Mouse (Mus musculus) heart, embryonic 11.5 days (tissue): ENCODE measurements around the gene Ly6g5c. TPM values are rescaled to one million over a fixed set of nuclear protein-coding genes. Genes with fewer than 3 reads are reported as not detected.

Source experiments
- ATAC-seq: fragments of 200-750 bp; cut with Nextera tagmentation; replicated peaks from 2 replicates; pipeline ENCODE4 v1.8.0; 2017; ENCODE audit warnings: moderate library complexity; ENCODE audit not compliant: insufficient number of reproducible peaks, low FRiP score, low TSS enrichment
- H3K27ac ChIP-seq: fragments of 300-500 bp; sonication (generic); 2 replicates; pipeline ENCODE4 v1.5.1; 2014; ENCODE audit warnings: mild to moderate bottlenecking, low read depth, low read length
- H3K27me3 ChIP-seq: fragments of 300-500 bp; sonication (generic); 2 replicates; pipeline ENCODE4 v1.6.1; 2014; ENCODE audit warnings: mild to moderate bottlenecking, low read length, mixed read lengths; ENCODE audit not compliant: control insufficient read depth, insufficient read depth
- H3K36me3 ChIP-seq: fragments of 300-500 bp; sonication (generic); 2 replicates; pipeline ENCODE4 v1.6.1; 2014; ENCODE audit warnings: mild to moderate bottlenecking, low read length, moderate library complexity, mixed read lengths; ENCODE audit not compliant: control insufficient read depth, insufficient read depth
- H3K4me1 ChIP-seq: fragments of 300-500 bp; sonication (generic); 2 replicates; pipeline ENCODE4 v1.6.1; 2014; ENCODE audit warnings: low read length; ENCODE audit not compliant: control insufficient read depth, insufficient read depth
- H3K4me2 ChIP-seq: fragments of 300-500 bp; sonication (generic); 2 replicates; pipeline ENCODE4 v1.6.1; 2014; ENCODE audit warnings: mild to moderate bottlenecking, moderate library complexity
- H3K4me3 ChIP-seq: fragments of 300-500 bp; sonication (generic); 2 replicates; pipeline ENCODE4 v1.5.1; 2014; ENCODE audit warnings: low read depth, low read length
- H3K9ac ChIP-seq: fragments of 300-500 bp; sonication (generic); 2 replicates; pipeline ENCODE4 v1.6.1; 2014; ENCODE audit warnings: mild to moderate bottlenecking, low read depth, low read length, moderate library complexity
- H3K9me3 ChIP-seq: fragments of 300-500 bp; sonication (generic); replicated peaks from 2 replicates; pipeline ENCODE4 v1.6.1; 2016; ENCODE audit warnings: low read length; ENCODE audit not compliant: control insufficient read depth
- WGBS: fragments of 180-500 bp; shearing (Covaris S2); extraction: QIAGEN DNeasy Blood & Tissue Kit; methylation state at CpG from one replicate; pipeline ENCODE4 v1.1.7; 2014; ENCODE audit not compliant: insufficient replicate concordance; 5-methylcytosine and 5-hydroxymethylcytosine counted together
- polyA plus RNA-seq: library from polyadenylated mRNA; unstranded; fragments of >200 nt; fragmentation: Nextera tagmentation; extraction: Ambion mirVana; gene quantifications from 2 replicates; pipeline ENCODE4 v1.2.1, GENCODE M21; 2014

The Ly6g5c gene
- polyA plus RNA-seq, 1 experiment from 2014 or later: not detected

DNA sequence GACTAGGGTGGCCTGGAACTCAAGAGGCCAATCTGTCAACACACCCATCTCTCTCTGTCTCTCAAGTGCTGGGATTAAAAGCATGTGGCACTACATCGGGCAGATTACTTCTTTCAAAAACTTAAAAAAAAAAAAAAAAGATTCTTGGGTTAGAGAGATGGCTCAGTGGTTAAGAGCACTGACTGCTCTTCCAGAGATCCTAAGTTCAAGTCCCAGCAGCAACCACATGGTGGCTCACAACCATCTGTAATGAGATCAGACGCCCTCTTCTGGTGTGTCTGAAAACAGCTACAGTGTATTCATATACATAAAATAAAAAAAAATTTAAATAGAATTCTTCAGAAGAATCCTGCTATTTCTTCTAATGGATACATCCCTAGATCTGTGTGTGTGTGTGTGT lies 19.9 kb upstream of the Ly6g5c start:
- no peak for ATAC-seq
- Histone ChIP-seq H3K27me3 (no peaks in the 10 kb centered on the region), H3K27ac (no peak overlapping the region), H3K9ac (no peak overlapping the region), H3K4me3 (no peak overlapping the region), H3K4me1 (peaks cover 9% of the 10 kb centered on the region), H3K9me3 (no peaks in the 10 kb centered on the region), H3K4me2 (no peak overlapping the region), H3K36me3 (peaks cover 13% of the 10 kb centered on the region)
- WGBS: 48% methylated on average over 2 of the region's 2 CpGs

DNA sequence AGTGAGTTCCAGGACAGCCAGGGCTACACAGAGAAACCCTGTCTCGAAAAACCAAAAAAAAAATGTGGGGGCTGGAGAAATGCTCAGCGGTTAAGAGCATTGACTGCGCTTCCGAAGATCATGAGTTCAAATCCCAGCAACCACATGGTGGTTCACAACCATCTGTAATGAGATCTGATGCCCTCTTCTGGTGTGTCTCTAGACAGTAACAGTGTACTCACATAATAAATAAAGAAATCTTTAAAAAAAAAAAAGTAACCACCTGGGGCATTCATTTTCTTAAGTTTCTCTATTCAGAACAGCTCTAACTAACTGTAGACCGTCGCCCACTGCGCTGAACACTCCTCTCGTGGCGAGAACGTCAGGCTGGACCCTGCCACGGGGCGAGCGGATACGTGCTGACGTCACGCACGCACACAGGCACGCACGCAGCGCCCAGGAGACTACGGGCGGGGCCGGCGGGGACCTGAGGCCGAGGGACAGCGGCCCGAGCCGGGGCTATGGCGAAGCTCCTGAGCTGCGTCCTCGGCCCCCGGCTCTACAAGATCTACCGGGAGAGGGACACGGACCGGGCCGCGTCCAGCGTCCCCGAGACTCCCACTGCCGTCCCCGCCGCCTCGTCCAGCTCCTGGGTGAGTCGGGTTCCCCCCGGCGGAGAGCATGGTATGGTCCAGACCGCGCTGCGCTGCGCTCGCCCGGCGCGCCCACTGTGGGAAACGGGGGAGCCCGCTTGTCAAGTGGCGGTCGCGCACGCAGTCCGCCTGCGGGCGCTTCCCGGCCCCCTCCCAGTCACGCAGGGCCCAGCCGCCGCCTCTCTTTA lies 19.0 kb upstream of the Ly6g5c start, which contains the start of gene Abhd16a:
TSS of gene Abhd16a (plus strand) at position 439 of the 820 bp plus-strand sequence.
- no peaks in the 10 kb centered on the region for H3K9me3 ChIP-seq
- peak within 1 kb of the TSS; percentile 97 for H3K9ac ChIP-seq
- no peaks in the 10 kb centered on the region for H3K27me3 ChIP-seq
- H3K36me3 ChIP-seq: peaks cover 13% of the 10 kb centered on the region
- WGBS: 2% methylated on average over 67 of the region's 67 CpGs
- peak within 1 kb of the TSS; percentile 69 for H3K4me3 ChIP-seq
- H3K4me1 ChIP-seq: peaks cover 9% of the 10 kb centered on the region
- peak within 1 kb of the TSS; percentile 84 for H3K4me2 ChIP-seq
- peak within 1 kb of the TSS; percentile 96 for H3K27ac ChIP-seq
- ATAC-seq: peak; percentile 97

DNA sequence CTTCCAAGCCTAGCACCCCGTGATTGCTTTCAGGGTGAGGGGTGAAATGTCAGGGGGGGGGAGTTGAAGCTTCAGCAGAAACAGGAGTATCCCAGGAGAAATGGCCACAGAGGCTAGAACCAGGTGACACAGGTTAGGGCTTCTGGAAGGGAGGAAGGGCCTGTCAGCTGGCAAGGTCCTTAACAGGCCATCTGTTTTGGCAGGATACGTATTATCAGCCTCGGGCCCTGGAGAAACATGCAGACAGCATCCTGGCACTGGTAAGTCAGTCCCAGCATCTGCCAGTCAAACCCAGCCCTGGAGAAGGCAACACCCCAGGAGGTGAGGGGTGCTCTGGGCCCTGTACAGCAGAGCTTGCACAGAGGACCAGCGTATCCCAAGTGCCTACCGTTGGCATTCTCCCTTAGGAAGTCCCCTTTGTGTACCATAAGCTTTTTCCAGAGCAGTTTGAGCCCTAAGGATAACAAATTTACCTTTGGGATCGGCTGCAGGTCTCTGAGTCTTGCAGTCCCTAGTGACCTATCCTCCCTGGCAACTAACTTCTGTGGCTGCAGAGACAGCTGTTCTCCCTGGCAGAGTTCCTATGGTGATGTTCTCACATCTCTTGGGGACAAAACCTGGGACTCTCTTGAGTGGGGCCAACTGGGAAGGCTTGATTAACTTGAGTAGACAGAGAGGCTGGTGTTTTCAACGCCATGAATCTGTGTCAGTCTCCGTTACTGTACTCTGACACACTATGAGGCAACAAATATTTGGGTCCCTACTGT lies 17.7 kb upstream of the Ly6g5c start:
- Histone ChIP-seq H3K27ac (no peak overlapping the region), H3K9ac (peak overlapping the region; percentile 97), H3K36me3 (peaks cover 18% of the 10 kb centered on the region), H3K27me3 (no peaks in the 10 kb centered on the region), H3K9me3 (no peaks in the 10 kb centered on the region), H3K4me3 (peak overlapping the region; percentile 69), H3K4me2 (peak overlapping the region; percentile 84), H3K4me1 (peaks cover 12% of the 10 kb centered on the region)
- no peak for ATAC-seq
- WGBS: 68% methylated on average over 8 of the region's 8 CpGs

DNA sequence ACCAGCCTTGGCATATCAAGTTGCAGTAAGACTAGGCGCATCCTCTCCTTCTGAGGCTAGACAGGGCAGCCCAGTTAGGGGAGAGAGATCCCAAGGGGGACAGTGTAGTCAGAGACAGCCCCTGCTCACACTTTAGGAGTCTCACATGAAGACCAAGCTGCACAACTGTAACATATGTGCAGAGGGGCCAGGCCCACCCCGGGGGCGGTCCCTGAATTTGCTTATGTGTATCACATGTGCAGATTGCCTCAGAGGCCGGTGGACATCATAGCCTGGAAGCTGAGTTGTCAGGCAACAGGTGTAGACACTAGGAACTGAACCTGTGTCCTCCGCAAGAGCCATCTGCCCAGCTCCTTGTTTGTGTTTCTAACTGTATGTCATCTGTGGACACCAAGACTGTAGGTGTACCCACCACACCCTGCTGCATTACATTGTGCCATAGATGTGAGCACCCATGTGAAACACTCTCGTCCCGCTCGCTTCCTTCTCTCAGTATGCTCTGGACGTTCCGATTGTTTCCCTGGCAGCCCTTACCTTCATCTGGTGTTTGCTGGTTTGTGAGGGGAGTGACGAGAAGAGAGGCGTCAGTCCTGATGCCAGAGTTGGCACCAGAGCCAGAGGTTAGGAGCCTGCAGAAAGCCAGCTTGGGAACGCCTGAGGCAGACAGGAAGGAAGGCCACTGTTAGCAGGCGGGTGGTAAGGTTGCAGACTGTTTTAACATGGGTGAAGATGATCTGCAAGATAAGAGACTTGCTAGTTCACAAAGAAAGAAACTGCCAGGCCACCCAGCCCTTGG lies 15.5 kb upstream of the Ly6g5c start:
- WGBS: 85% methylated on average over 14 of the region's 14 CpGs
- Histone ChIP-seq H3K9ac (no peak overlapping the region), H3K4me3 (no peak overlapping the region), H3K27me3 (no peaks in the 10 kb centered on the region), H3K4me1 (peaks cover 12% of the 10 kb centered on the region), H3K36me3 (peaks cover 24% of the 10 kb centered on the region), H3K4me2 (no peak overlapping the region), H3K27ac (no peak overlapping the region), H3K9me3 (no peaks in the 10 kb centered on the region)
- ATAC-seq: no peak

GRCm38 (mm10) chr17:35094475-35095365 lies 13.4 kb upstream of the Ly6g5c start:
- Histone ChIP-seq H3K27ac (no peak overlapping the region), H3K4me3 (no peak overlapping the region), H3K27me3 (no peaks in the 10 kb centered on the region), H3K4me1 (peaks cover 12% of the 10 kb centered on the region), H3K9ac (no peak overlapping the region), H3K4me2 (no peak overlapping the region), H3K9me3 (no peaks in the 10 kb centered on the region), H3K36me3 (peaks cover 26% of the 10 kb centered on the region)
- 81% methylated on average over 15 of the region's 15 CpGs for WGBS
- ATAC-seq: no peak

DNA sequence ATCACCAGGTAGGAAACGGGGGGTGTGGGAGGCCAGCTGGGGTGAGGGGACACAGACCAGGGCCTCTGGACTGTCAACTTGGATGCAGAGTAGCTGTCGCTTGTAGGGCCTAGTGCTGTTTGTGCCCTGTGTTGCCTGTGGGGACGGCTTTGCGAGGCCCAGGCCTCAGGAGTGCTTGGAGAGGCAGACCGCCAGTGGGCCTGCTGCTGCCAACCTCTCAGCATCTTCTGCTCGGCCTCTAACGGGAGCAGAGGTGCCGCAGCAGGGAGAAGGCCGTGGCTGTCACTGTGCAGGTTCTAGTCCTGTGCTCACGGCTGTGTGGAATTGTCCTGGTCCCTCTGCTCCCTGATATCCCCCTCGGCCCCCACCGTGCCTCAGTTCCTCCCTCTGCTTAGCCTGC lies 11.5 kb upstream of the Ly6g5c start:
- no peak overlapping the region for H3K9ac ChIP-seq
- H3K27ac ChIP-seq: no peak overlapping the region
- H3K9me3 ChIP-seq: no peaks in the 10 kb centered on the region
- peaks cover 3% of the 10 kb centered on the region; the same call in 1 of the 2 replicates for H3K4me1 ChIP-seq
- no peak overlapping the region for H3K4me2 ChIP-seq
- no peak overlapping the region for H3K4me3 ChIP-seq
- H3K36me3 ChIP-seq: peaks cover 29% of the 10 kb centered on the region
- no peaks in the 10 kb centered on the region for H3K27me3 ChIP-seq
- 80% methylated on average over 12 of the region's 12 CpGs for WGBS
- no peak for ATAC-seq

DNA sequence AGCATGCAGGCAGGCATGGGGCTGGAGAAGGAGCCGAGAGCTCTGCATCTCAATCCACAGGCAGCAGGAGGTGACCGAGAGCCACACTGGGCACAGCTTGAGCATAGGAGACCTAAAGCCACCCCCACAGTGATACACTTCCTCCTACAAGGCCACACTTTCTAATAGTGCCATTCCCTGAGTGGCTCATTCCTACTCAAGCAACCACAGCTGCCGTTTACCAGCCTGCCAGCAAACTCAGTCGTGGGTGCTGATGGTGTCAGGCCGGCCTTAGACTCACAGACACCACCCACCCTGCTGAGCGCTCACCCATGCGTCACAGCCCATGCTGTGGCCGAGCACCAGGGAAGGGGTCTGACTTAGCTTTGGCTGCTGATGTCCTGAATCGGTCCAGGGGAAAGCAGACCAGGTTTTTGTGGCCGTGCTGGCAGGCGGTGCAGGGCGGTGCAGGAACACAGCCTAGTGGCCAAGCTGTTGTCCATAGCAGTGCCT lies 10.9 kb upstream of the Ly6g5c start:
- no peak for ATAC-seq
- no peak overlapping the region for H3K27ac ChIP-seq
- WGBS: 87% methylated on average over 12 of the region's 12 CpGs
- H3K4me1 ChIP-seq: peaks cover 4% of the 10 kb centered on the region; the same call in 1 of the 2 replicates
- no peak overlapping the region for H3K9ac ChIP-seq
- H3K9me3 ChIP-seq: no peaks in the 10 kb centered on the region
- no peaks in the 10 kb centered on the region for H3K27me3 ChIP-seq
- peaks cover 29% of the 10 kb centered on the region for H3K36me3 ChIP-seq
- H3K4me2 ChIP-seq: no peak overlapping the region
- no peak overlapping the region for H3K4me3 ChIP-seq
